Mouse (Mus musculus): Measurements from ENCODE around the gene Hs6st3.

The Hs6st3 gene

DNA sequence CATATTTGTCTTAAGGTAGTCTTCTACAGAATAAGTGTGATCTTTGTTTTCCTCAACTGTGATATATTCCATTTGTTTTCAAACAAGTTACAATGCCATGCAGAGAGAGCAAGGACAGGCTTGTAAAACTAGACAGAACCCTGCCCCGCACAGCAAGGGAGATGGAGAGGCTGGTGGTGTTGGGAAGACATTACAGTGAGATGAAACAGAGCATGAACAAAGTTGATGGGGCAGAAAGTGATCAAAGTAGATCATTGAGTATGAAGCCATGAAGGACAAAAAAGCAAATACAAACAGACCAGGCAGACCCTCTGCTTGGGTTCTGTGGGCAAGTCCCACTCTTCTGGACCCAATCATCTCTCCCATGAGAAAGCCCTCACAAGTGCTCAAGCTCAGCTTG is 781.0 kb downstream of the Hs6st3 start:
- no peak for DNase-seq
